Mouse (Mus musculus) ES-E14 (cell line): ENCODE results near the gene Crat. TPM values are rescaled to one million over a fixed set of nuclear protein-coding genes. Genes with fewer than 3 reads are reported as not detected.

ENCODE experiments used
- DNase-seq: peaks from one replicate; pipeline ENCODE4 v3.0.0-alpha.2; 2013; ENCODE audit warnings: low read depth, low spot score
- H3K27ac ChIP-seq: 2 replicates; pipeline ENCODE4 v1.5.1; 2012; ENCODE audit warnings: low read depth, mild to moderate bottlenecking, low read length, moderate library complexity, mixed read lengths; ENCODE audit not compliant: poor library complexity, insufficient read depth, severe bottlenecking
- H3K36me3 ChIP-seq: 2 replicates; pipeline ENCODE4 v1.6.1; 2012; ENCODE audit warnings: mild to moderate bottlenecking, low read length, moderate library complexity, mixed read lengths; ENCODE audit not compliant: control insufficient read depth, poor library complexity, insufficient read depth, severe bottlenecking
- H3K4me1 ChIP-seq, 2 experiments: fragments of 150-350 bp in 1 of 2; sonication (generic) in 1 of 2; 2 replicates each; pipeline ENCODE4 v1.6.1; 2012; ENCODE audit warnings: low read length in 2 of 2, mild to moderate bottlenecking in 1 of 2, mixed read lengths in 1 of 2; ENCODE audit not compliant: control insufficient read depth in 2 of 2, insufficient read depth in 2 of 2, poor library complexity in 1 of 2
- H3K4me3 ChIP-seq, 2 experiments: fragments of 150-350 bp in 1 of 2; sonication (generic) in 1 of 2; 2 replicates each; pipeline ENCODE4 v1.5.1; 2012; ENCODE audit warnings: low read length in 2 of 2, low read depth in 1 of 2, mild to moderate bottlenecking in 1 of 2, mixed read lengths in 1 of 2; ENCODE audit not compliant: insufficient read depth in 1 of 2, poor library complexity in 1 of 2, severe bottlenecking in 1 of 2
- H3K9ac ChIP-seq: 2 replicates; pipeline ENCODE4 v1.6.1; 2012; ENCODE audit warnings: low read depth, mild to moderate bottlenecking, low read length, mixed read lengths; ENCODE audit not compliant: poor library complexity, insufficient read depth, severe bottlenecking
- H3K9me3 ChIP-seq: fragments of 150-350 bp; sonication (generic); 2 replicates; pipeline ENCODE4 v1.6.1; 2012; ENCODE audit warnings: low read depth, mild to moderate bottlenecking, low read length; ENCODE audit not compliant: control insufficient read depth, insufficient read depth
- CHD2 ChIP-seq: IDR thresholded peaks from 2 replicates; pipeline ENCODE4 v1.6.1; 2014; ENCODE audit warnings: mild to moderate bottlenecking, low read depth, low read length, inconsistent platforms
- HCFC1 ChIP-seq: IDR thresholded peaks from 2 replicates; pipeline ENCODE4 v1.6.1; 2012; ENCODE audit warnings: low read length, inconsistent platforms, borderline replicate concordance; ENCODE audit not compliant: insufficient read depth
- MAFK ChIP-seq: IDR thresholded peaks from 2 replicates; pipeline ENCODE4 v1.6.1; 2014; ENCODE audit warnings: mild to moderate bottlenecking, low read depth, low read length, inconsistent platforms; ENCODE audit not compliant: insufficient read depth
- ZC3H11A ChIP-seq: IDR thresholded peaks from 2 replicates; pipeline ENCODE4 v1.6.1; 2012; ENCODE audit warnings: low read depth, mild to moderate bottlenecking, inconsistent platforms, low read length, borderline replicate concordance
- ZNF384 ChIP-seq: IDR thresholded peaks from 2 replicates; pipeline ENCODE4 v1.6.1; 2012; ENCODE audit warnings: low read depth, low read length, inconsistent platforms
- in situ Hi-C, 2 experiments: fragments of 600-800 bp; cut with MboI; formaldehyde crosslinking; loops; one replicate each; pipeline ENCODE4 v1.15.1; 2025; ENCODE audit warnings: low sequenced_read_pairs in 2 of 2, inconsistent platforms in 1 of 2; ENCODE audit not compliant: unreplicated experiment in 2 of 2
- total RNA-seq: library from RNA; depleted of rRNA; stranded (reverse); fragments of 300-350 nt; gene quantifications from 2 replicates; pipeline ENCODE4 v1.2.3, GENCODE M21; 2012

Crat gene
- total RNA-seq, 1 experiment: 5.8 TPM

DNA sequence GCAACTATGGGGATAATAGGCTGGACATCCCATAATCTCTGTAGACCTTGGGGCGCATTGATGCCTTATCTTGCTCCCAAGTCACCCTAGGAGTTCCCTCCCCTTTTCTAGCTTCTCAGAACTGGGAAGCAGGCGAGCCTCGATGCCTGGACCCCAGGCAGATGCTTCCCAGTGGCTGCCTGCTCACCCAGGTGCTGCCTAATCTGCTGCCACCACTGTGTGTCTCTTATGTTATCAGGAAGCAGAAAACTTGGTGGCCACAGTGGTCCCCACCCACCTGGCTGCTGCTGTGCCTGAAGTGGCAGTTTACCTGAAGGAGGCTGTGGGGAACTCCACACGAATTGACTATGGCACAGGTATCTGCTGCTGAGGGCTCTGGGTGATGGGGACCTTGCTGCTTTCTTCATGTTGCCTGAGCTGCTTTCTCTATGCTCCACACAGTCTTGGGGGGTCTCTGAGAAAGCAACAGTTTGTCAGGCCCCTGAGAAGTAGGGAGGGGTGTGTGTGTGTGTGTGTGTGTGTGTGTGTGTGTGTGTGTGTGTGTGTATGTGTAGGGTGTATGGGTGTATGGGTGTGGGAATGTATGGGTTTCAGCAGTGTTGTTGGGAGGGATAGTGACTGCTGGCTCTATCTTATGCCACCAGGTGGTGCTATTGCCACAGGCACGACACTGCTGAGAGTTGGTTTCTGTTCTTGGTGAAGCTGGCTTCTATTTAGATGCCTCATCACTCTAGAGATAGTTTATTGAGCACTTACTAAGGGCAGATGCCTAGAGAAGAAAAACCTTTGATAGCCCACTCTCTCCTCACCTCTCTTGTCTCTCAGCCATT lies 19.9 kb upstream of the Crat start:
- in situ Hi-C loops: no loop called here
- Histone ChIP-seq H3K9me3 (no peaks in the 10 kb centered on the region), H3K4me1 (peaks cover 0 to 2% of the 10 kb centered on the region in 2 experiments; a peak in 1 of 4 replicates), H3K27ac (no peak overlapping the region), H3K9ac (no peak overlapping the region), H3K4me3 (no peak overlapping the region), H3K36me3 (peaks cover 50% of the 10 kb centered on the region)
- peak; percentile 60 for DNase-seq
- TF ChIP-seq MAFK (no peak), CHD2 (no peak), HCFC1 (no peak), ZC3H11A (peak; percentile 86), ZNF384 (no peak)

DNA sequence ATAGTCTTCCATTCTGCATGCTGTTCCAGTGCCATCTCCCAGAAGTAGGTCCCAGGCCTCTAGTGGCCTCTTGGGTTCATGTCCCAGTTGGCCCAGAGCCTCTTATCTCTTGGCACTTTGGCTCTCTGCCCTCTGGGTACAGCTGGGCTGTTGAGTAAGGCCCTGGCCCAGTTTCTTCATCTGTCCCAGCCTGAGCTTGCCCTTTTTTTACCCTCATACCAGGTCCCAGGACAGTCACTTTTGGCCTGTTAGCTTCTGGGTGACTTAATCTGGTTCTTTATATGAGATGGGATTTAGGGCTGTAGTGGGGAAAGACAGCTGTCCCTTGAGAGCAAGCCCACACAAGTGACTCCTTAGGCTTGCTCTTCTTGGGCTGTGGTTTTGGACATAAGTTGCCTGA lies 13.5 kb upstream of the Crat start:
- no peak for DNase-seq
- TF ChIP-seq CHD2 (no peak), ZNF384 (no peak), MAFK (no peak), HCFC1 (no peak), ZC3H11A (no peak)
- H3K9ac ChIP-seq: no peak overlapping the region
- no peaks in the 10 kb centered on the region for H3K4me1 ChIP-seq
- no peaks in the 10 kb centered on the region for H3K9me3 ChIP-seq
- no peak overlapping the region for H3K27ac ChIP-seq
- in situ Hi-C loops: no loop called here
- peaks cover 57% of the 10 kb centered on the region for H3K36me3 ChIP-seq
- no peak overlapping the region for H3K4me3 ChIP-seq

DNA sequence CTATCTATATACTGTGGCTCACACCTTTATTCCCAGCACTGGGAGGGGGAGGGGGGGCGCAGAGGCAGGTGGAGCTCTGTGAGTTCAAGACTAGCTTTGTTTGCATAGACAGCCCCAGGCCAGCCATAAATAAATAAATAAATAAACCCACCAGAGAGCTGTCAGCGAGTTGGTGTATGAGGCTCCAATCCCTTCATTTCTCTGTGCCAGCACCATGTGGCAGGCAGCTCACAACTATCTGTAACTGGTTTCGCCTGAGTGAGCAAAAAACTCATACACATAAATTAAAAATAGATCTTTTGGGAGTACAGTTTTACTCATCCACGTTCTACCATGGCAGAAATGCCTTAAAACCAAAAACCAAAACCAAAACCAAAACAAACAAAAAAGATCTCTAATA lies 5.8 kb upstream of the Crat start:
- peaks cover 0 to 7% of the 10 kb centered on the region in 2 experiments; a peak in 2 of 4 replicates for H3K4me1 ChIP-seq
- no peaks in the 10 kb centered on the region for H3K9me3 ChIP-seq
- in situ Hi-C loops: no loop called here
- peaks cover 5% of the 10 kb centered on the region for H3K36me3 ChIP-seq
- no peak overlapping the region for H3K9ac ChIP-seq
- no peak for TF ChIP-seq MAFK
- TF ChIP-seq ZNF384: no peak
- TF ChIP-seq HCFC1: no peak
- no peak for TF ChIP-seq CHD2
- no peak for TF ChIP-seq ZC3H11A
- no peak overlapping the region for H3K27ac ChIP-seq
- DNase-seq: no peak
- no peak overlapping the region for H3K4me3 ChIP-seq

DNA sequence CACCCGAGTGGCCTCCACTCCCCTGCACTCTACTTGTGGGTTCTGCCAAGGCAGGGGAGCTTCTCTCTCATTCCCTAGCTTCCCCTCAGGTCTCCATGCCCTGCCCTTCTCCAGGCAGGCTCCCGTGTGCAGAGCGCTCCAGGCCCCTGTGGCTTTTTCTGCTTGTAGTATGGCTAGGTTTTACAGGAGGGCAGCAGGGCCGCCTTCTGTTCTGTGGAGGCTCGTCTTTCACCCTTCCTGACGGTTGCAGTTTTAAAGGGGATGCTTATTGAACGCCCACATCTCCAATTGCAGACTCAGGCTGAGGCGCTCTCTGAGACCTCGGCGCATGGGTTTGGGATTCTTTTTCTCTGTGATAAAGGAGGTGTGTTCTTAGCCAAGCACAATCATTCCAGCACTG lies 3.5 kb upstream of the Crat start:
- in situ Hi-C loops: no loop called here
- no peak for TF ChIP-seq HCFC1
- TF ChIP-seq CHD2: no peak
- no peak for TF ChIP-seq MAFK
- no peak for TF ChIP-seq ZC3H11A
- TF ChIP-seq ZNF384: no peak
- H3K27ac ChIP-seq: no peak overlapping the region
- peaks cover 2% of the 10 kb centered on the region for H3K36me3 ChIP-seq
- no peaks in the 10 kb centered on the region for H3K9me3 ChIP-seq
- no peak for DNase-seq
- H3K9ac ChIP-seq: peak overlapping the region; percentile 50; the same call in 1 of the 2 replicates
- peaks cover 0 to 12% of the 10 kb centered on the region in 2 experiments; a peak in 3 of 4 replicates for H3K4me1 ChIP-seq
- peak overlapping the region; percentile 26 to 29; a peak in 3 of 4 replicates for H3K4me3 ChIP-seq
